Mouse (Mus musculus) right cerebral cortex, postnatal 36 days (tissue): ENCODE data around the gene Slc35b4.

Experiments used
- DNase-seq, 2 experiments: peaks; one replicate each; pipeline ENCODE4 v3.0.0; 2022; ENCODE audit warnings: low spot score in 2 of 2, mixed read lengths in 1 of 2

Slc35b4 gene

DNA sequence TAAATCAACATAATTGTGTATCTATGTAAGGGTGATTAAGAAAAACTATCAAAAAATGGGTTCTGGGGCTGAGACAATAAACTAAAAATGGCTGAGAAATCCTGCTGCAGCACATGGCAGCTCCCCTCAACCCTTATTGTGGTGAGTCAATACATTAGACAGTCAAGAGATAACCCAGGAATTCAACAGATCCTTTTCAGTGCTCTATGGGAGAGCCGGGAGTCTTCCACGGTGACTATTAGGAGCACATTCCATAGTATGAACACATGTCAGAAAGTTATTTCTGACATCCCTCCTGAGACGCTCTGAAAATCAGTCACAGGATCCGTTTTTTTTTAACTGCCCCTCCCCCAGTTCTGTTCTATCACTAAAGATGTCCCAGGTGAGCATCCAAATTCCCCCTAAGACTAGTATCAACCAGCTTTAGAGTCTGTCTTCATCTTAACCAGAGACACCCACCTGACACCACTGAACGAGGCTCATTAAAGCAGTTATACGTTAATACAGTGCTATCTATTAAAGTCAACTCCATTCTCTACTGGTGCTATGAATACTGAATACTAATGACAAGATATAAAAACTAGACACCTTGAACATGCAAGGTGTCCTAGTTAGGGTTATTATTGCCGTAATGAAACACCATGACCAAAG is 5.9 kb downstream of the Slc35b4 start:
- DNase-seq, result no peak

DNA sequence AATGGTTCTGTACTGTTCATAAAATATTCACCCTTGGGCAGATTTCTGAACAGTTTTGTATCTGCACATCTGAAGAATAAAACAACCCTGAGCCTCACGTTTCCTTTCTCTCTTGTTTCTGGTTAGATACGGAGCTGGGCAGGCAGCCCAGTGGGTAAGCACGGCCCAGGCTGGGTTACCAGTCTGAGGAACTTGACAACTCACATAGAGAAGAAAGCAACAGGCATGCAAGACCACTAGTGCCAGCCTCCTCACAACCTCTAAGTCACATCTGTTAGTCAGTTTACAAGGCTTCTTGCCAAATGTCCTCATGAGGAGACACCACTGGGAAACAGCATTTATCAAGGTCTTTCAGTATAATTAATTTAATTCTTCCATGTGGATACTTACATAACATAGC is 8.1 kb downstream of the Slc35b4 start:
- no peak for DNase-seq

DNA sequence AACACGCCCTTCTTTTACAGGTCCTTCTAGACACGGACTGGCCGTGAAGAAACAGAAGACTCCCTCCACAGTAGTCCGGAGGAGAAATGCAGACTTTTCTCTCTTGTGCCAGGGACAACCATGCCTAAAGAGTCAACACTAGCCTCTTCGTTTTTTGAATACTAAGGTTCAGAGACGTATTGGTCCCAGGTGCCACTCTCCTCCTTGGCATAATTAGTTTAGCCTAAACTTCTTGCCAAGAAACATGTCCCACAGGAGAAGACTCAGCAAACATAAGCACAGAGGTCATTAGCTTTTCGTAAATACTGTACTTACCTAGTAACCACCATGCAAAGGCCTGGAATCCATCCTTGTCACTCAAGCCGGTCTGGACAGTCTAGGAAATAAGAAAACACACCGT is 13.9 kb downstream of the Slc35b4 start:
- no peak for DNase-seq

DNA sequence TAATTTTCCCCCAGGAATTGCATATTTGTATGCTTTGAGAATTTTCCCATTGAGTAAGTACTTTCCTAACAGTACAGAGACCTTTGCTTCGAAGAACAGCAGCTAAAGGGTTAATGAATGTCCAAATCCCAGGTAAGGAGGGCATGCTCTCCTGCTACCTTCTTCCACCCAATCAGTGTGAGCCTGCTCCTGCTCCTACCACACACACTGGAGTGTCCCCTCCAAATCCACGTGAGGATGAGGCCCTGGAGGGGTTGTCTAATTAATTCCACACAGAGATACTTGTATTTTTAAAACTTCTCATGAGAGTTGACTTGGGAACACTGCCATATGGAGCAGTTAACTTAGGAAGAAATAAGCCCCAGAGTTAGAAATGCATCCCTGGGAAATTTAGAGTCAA is 14.3 kb downstream of the Slc35b4 start:
- DNase-seq, result no peak

DNA sequence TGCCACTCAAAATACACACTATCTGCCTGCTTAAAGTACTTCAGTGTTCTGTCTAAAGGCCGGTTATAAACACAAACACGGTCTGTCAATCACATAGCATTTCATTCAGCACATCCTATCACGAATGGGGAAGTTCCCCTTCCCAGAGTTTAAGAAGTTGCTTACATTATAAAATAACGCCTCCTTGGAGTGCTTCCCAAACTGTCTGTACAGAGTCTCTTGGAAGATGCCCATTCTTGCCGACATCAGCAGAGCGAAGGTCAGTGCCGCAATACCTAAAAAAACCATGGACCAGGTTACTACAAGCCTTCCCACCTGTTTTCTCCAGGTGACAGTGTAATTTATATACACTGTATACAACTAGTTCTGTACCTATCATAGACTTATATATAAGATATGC is 15.4 kb downstream of the Slc35b4 start:
- DNase-seq, result no peak

DNA sequence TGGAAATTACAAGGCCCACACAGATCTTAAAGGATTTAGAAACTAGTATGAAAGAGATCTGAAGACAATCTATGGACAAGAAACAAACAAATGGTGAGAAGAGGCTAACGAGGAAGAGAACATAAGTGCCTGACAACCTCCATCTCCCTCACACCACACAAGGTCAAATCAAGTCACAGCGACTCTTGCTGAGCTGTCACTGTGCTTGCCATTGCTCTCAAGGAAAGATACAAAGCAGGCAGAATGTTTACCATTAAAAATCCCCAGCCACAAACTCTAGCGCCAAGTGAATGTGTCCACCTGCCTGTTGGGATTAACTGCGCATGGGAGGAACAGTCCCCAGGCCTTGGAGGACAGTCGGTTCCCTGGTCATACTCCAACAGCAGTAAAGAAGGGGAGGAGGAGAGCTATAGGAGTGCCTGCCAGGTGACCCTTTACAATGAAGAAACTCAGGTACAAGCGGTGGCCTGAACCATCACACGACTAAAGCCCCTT is 16.0 kb downstream of the Slc35b4 start:
- no peak for DNase-seq

DNA sequence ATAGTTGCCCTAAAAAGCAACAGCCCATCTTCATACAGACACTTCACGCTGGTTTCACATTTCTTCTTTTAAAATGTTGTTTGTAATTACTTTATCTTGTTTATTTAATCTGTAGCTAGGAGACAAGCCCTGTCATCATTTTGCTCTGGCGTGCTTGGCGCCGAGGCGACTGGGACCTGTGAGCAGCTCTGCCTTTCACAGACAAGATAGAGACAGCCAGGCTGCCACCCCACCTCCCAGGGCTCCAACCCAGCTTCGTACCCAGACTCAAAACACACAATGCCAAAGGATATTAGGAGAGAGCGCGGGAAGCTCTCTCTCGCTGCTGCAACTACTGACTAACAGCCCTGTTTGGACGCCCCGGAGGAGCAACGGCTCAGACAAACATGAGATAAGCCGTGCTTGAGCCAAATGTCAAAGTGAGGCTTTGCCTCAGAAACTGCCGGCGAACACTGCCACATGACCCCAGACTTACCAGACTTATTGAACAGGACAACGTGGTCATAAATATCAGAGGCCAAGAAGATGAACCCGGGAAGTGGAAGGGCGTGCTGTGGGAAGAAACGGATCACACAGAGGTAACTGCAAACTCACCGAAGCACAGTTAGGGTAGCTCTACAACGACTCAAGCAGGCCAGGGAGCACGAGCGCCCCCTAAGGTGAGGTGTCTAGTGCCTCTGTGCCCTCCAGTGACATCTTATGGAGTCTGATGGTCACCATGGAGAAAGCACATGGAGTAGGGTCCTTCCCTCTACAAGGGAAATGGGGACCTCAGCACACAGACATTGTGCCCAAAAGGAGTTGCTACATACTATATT is 16.7 kb downstream of the Slc35b4 start:
- no peak for DNase-seq

DNA sequence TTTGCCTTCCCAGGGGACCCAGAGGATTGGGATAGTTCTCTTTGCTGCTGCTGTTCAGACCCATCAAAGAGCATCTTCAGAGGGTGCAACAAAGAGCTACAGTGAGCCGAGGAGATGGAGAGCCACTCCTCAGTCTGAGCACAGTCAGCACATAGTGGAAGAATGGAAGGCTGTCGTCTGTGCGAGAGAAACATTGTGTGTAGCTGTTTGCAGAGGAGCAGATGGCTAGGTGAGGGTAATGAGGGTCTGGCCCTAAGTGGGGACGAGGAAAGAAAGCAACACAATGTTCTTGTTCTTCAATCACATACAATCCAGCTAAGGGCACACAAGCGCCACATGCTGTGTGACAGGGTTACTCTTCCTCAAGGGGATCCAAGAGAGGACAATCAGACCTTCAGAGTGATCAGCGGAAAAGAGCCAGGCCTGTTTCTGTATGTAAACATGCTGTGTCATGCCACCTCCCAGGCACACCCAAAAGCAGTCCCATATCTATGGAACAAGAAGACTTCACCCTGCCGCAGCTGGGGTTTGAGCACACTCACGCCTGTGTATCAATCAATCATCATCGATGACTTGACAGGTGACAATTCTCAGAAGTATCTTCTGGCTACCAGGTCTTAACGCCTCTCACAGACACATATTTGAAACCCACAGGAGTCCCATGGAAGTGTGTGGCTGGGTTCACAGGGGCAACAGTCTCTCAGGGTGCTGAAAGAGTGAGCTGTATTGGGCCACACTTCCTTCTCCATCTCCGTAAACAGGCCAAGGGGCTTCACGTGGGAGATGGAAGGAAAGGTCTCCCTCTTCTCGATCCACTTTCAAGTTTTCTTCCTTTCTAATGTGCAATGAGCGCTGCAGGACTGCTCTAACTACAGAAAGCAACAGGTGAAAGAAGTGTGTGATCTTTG is 19.8 kb downstream of the Slc35b4 start:
- DNase-seq, result no peak

DNA sequence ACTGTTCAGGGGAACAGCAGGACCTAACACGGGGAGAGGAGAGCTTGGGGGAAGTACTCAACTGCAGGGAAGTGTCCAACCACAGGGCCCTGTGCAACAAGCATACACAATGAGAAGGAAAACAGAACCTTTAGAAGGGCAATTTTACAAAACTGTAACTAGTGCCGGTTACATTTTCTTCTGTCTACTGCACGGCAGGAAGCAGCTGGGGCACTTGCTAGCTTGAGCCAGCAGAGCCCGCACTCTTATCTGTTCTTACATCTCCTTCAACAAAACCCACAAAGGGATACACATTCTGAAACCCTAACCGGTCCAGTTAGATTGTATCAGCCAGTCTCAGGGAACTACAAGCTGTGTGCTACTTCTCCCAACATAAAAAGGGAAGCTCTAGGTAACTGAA is 20.9 kb downstream of the Slc35b4 start:
- no peak for DNase-seq

DNA sequence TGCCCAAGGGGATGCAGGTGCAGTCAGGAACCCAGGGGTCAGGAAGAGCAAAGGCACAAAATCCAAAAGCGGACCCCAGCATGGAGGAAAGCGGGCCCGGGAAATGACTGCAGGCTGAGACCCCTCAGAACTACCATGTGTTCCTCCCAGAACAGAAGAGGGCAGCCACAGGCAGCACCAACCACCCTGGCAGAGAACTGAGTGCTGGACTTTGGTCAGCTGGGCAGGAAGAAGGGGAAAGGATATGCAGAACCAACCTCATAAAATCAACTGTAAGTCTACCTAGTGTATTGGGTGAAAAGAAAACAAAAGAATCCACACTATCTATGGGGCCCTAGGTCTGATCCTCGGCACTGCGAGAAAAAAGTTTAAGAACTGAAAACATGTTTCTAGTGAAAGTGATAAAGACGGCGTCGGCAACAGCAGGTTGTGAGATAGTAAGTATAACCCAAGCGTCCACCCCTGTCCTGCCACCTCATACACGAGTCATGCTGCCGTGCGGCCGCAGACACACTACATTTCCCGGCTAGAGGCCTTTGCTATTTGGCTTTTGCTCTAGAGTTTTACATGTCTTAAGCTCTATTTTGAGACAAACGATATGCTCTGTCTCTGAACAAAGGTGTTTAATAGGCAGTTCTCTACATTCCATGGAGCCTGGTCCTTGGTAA is 21.6 kb downstream of the Slc35b4 start:
- no peak for DNase-seq

DNA sequence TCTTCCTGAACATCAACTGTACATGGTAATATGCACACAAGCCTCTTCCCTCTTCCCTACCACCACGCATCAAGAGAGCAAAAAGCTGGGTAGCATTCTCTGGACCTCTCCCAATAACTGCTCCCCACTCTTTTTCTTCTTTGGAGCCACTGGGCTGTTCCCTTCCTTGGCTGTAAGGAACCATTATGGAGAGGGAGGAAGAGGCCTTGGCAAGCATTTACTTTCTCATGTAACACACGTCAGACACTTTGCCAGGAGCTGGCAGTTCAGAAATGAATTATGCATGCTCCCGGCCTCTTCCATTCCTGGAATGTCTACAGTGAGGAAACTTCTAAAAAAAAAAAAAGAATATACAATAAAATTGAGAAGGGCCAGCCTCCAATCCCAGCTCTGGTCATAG is 22.7 kb downstream of the Slc35b4 start:
- peak; percentile 26 to 80 for DNase-seq

DNA sequence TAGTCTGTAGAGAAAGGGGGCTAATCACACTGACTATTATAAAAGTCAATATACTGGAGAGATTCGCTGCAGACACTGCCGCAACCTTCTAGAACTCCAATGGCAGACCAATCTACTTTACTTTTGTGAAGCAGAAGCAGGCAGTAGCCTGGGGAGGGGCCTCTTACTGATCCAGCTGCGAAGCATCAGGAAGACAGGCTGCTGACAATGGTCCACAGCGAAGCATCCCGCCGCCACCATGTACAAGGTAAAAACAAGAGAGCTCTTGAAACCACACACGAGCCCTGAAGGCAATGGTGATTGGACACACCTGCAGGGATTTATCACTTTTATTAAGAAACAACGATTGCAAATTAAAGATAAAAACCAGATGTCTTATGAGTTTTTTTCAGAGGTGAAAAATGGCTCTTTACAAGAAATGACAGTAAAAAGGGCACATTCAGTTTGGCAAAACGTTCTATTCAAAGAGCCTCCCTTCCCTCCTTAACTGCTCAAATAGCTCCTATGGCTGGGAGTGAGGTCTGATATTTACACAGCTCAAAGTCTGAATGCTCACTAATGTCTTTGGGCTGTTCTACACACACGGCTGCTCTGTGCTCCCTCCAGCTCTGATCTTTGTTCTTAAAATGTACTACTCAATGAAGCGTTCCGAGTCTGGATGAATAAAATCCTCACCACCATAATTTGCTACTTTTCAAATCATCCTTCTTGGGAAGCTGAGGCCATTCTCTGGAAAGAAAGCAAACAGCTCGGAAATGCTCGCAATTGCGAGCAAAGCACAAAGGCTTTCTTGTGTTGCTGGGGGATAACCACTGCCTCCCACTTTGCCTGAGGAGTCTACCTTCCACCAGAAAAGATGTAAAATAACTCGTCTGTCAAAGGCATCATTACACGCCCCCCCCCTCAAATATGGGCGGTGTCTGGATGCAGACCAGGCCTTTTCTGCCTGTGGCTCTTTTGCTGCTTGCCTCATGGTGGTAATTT is 23.6 kb downstream of the Slc35b4 start:
- no peak for DNase-seq

DNA sequence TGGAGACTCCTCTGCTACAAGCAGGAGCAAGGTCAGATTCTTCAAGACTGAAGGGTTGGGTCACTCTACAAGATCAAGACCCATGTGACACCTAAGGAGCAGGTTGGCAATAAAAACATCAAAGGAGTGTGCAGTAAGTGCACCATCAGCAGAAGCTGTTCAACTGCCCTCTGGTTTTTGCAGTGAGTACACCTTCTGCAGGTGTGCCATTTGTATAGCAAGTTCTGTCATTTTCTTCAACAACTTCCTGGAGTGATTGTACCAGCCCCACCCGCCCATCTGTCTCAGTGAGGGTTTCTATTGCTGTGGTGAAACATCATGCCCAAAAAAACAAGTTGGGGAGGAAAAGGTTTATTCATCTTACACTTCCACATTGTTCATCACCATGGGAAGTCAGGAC is 27.1 kb downstream of the Slc35b4 start:
- DNase-seq, result no peak

DNA sequence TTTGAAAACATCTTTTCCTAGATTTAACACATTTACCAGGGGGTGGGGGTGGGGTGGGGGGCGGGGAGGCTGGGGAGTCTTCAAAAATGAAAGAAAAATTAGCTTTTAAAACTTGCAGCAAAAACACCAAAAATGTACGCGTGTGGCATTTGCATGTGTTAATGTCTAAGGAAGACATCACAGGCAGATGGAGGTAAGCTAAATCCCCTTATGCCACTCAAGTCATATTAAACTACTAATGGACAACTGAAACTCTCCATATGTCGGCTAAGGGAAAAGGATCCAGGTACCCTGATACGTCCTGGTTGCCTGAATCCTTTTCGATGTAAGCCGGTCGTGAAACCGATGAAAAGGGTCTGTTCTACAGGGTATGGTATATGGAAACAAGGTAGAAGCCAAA is 27.8 kb downstream of the Slc35b4 start:
- DNase-seq, result no peak

DNA sequence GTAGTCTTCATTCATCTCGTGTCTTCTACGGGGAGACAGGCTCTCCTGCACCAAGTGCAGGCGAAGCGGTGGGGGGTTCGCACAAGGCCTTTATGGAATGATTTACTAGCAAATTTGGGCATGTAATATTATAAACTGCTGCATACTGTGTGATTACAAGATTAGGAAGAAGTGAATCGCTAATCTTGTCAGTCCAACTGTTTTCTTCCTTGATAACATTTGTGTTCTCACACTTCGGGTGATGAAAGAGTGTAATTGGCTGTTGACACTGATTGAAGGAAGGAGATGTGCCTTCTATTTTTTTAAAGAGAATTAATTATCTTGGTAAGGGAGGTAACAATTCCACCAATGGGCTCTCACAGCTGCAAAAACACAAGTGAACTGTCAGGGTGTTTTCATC is 28.3 kb downstream of the Slc35b4 start:
- no peak for DNase-seq

DNA sequence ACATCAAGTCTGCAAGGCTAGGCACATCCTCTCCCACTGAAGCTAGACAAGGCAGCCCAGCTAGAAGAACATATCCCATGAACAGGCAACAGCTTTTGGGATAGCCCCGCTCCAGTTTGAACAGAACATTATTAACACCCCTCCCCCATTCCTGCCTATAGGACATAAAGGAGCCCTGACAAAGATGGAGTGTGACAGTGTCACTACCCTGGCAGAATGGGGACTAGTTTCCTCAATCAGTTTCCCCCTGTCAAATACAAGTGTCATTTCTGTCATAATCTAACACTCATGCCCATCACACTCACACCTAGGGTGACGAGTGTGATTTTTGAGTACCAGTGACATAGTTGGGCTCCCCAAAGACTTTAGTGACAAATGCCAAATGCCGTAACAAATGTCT is 28.9 kb downstream of the Slc35b4 start:
- no peak for DNase-seq

DNA sequence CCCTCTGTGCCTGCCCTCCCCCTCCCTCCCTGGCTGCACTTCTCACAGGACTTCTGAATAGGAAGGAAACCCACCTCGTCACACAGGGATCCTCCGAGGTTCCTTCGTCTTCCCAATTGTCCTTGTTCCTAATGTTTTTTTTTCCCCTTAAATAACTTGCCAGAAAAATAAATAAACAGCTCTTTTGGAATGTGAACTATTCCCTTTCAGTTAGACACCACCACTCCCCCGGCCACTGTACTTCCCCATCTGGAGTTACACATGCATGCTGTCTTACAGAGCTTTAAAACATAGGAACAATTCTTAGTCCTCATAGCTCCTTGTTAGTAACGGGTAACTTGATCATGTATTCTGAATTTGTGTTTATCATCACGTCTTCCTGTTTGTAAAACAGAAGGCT is 30.9 kb downstream of the Slc35b4 start:
- DNase-seq, result no peak

DNA sequence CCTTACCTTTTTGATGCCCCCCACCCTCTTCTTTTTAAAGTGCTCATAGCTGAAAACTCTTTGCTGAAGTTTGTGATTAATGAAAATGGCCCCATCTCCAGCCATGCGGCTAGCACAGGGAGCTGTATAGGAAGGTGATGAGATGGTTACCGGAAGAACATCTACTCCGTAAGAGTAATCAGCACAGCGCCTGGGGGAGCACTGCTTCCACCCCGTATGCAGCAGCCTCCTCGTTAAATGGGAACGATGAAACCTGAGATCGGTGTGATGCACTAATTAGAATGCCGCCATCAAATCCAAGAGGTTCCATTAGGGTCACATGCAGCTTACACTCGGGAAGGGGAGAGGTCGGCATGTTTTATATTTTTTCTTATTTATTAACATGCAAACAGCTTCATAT is 34.0 kb downstream of the Slc35b4 start:
- DNase-seq, result no peak

DNA sequence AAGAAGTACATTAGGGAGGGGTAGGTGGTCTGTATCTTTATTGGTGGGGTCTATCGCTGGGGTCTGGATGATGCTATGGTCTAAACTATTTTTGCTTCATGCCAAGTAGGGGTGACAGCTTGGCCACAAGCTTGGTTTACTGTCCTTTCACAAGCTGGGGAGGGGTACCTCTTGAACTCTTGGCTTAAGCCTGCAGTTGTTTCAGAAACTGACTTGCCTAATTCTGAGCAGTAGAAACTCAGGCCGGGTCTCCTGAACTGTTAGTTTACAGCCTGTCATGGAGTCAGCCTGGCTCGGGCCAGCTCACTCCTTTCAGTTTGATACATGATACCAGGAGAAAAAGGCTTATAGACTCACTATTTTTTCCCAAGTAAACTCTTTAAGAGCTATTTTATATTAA is 38.5 kb downstream of the Slc35b4 start:
- no peak for DNase-seq

DNA sequence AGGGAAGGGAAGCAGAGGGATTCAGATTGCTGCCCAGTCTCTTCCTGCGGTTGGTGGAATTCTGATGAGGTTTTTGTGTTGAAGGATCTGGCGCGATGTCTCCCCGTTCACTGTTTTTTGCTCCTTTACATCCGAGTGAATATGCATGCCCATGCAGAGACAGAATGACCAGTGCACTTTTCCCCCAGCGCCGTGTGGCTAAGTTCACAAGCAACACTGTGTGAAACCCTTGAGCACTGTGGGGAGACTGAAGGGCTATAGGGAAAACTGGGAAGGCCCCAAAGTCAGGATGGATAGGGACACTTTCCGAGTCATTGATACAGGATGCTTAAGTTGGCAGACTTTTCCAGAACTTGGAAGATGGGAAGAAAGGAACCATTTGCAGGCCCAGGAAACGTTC is 44.5 kb downstream of the Slc35b4 start:
- DNase-seq, result no peak

DNA sequence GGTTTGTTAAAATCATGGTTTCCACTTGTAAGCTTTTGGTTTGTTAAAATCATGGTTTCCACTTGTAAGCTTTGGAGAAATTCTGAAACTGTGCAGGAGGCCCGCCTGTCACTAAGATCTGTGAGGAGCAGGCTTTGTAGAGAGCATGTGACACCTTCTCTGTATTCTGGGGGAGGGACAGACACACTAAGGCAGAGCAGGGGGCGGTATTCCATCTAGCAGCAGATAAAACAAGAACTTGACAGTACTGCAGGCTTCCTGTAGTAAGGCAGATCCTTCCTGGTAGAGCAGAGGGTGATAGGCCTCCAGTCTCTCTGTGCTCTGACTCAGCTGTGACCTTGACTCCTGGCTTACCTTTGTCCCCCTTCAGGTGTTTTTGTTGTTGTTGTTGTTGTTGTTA is 47.6 kb downstream of the Slc35b4 start:
- DNase-seq, result no peak
